Mouse (Mus musculus): Measurements from ENCODE around the gene Flad1. TPM values are rescaled to one million over a fixed set of nuclear protein-coding genes. Genes with fewer than 3 reads are reported as not detected.
"Not testable (repeated sequence)": the region's sequence is repeated elsewhere in the genome, so short reads cannot be mapped to it uniquely, and the experiment has no call there.

The Flad1 gene
- polyA plus RNA-seq, 1 experiment from 2014 or later, result 28.8 TPM

- 5% methylated on average over 16 of the region's 16 CpGs for WGBS
- DNase-seq (ENCODE audit: low spot score) (peak; percentile 93), ATAC-seq (replicated peaks; ENCODE audit: low FRiP score, low read depth) (peak; percentile 81)
- no peaks in the 10 kb centered on the region for H3K9me3 ChIP-seq (replicated peaks; ENCODE audit: low read length)
- H3K36me3 ChIP-seq (ENCODE audit: insufficient read depth, low read length), result peaks cover 17% of the 10 kb centered on the region
- TF ChIP-seq CTCF (IDR thresholded peaks at IDR 0.05; ENCODE audit: low read depth), result no peak
- peak within 1 kb of the TSS; percentile 77 for H3K4me2 ChIP-seq (ENCODE audit: low read length)
- H3K4me3 ChIP-seq (replicated peaks; ENCODE audit: low read depth, low read length), result peak within 1 kb of the TSS; percentile 47
- peaks cover 9% of the 10 kb centered on the region for H3K4me1 ChIP-seq (replicated peaks; ENCODE audit: insufficient read depth, low read length)
- peak within 1 kb of the TSS; percentile 59 for H3K9ac ChIP-seq (ENCODE audit: low read depth, low read length)
- peak within 1 kb of the TSS; percentile 87 for H3K27ac ChIP-seq
- H3K27me3 ChIP-seq (ENCODE audit: insufficient read depth, low read length), result no peaks in the 10 kb centered on the region
These were observed 24.8 kb upstream of the Flad1 start, which contains the start of gene Pbxip1 for GRCm38 (mm10) chr3:89436176-89437113. Pbxip1 (plus strand) TSS chr3:89436706.

DNA sequence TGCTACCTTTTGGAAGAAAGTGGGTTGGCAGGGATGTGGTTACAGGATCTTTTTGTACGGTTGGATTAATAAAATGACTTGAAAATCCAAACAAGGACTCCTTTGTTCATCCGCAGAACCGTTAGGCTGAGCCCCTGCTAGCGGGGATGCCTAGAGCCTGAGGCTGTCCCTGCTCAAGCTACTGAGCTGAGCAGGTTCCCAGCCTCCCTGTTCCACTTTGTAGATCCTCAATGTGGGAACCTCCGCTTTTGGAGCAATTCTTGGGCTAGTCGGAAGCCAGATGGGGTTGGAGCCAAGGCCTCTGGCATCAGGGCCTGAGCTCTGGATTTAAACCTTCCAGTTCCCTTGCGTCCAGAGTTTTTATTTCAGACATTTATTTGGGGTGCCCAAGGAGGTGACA is 23.4 kb upstream of the Flad1 start:
- peaks cover 13% of the 10 kb centered on the region for H3K4me1 ChIP-seq (replicated peaks; ENCODE audit: insufficient read depth, low read length)
- no peaks in the 10 kb centered on the region for H3K9me3 ChIP-seq (replicated peaks; ENCODE audit: low read length)
- H3K36me3 ChIP-seq (ENCODE audit: insufficient read depth, low read length), result peaks cover 17% of the 10 kb centered on the region
- DNase-seq (ENCODE audit: low spot score) (no peak), ATAC-seq (replicated peaks; ENCODE audit: low FRiP score, low read depth) (no peak)
- no peak overlapping the region for H3K9ac ChIP-seq (ENCODE audit: low read depth, low read length)
- H3K27ac ChIP-seq, result no peak overlapping the region
- WGBS, result 72% methylated on average over 7 of the region's 7 CpGs
- TF ChIP-seq CTCF (IDR thresholded peaks at IDR 0.05; ENCODE audit: low read depth), result no peak
- no peaks in the 10 kb centered on the region for H3K27me3 ChIP-seq (ENCODE audit: insufficient read depth, low read length)
- H3K4me3 ChIP-seq (replicated peaks; ENCODE audit: low read depth, low read length), result no peak overlapping the region
- no peak overlapping the region for H3K4me2 ChIP-seq (ENCODE audit: low read length)

GRCm38 (mm10) chr3:89434532-89434931 is 22.9 kb upstream of the Flad1 start:
- Histone ChIP-seq H3K27ac (no peak overlapping the region), H3K27me3 (ENCODE audit: insufficient read depth, low read length) (no peaks in the 10 kb centered on the region), H3K4me1 (replicated peaks; ENCODE audit: insufficient read depth, low read length) (peaks cover 13% of the 10 kb centered on the region), H3K9me3 (replicated peaks; ENCODE audit: low read length) (no peaks in the 10 kb centered on the region), H3K36me3 (ENCODE audit: insufficient read depth, low read length) (peaks cover 17% of the 10 kb centered on the region), H3K4me3 (replicated peaks; ENCODE audit: low read depth, low read length) (no peak overlapping the region), H3K4me2 (ENCODE audit: low read length) (no peak overlapping the region), H3K9ac (ENCODE audit: low read depth, low read length) (no peak overlapping the region)
- ATAC-seq (replicated peaks; ENCODE audit: low FRiP score, low read depth) (no peak), DNase-seq (ENCODE audit: low spot score) (no peak)
- TF ChIP-seq CTCF (IDR thresholded peaks at IDR 0.05; ENCODE audit: low read depth), result no peak
- 87% methylated on average over 11 of the region's 11 CpGs for WGBS

DNA sequence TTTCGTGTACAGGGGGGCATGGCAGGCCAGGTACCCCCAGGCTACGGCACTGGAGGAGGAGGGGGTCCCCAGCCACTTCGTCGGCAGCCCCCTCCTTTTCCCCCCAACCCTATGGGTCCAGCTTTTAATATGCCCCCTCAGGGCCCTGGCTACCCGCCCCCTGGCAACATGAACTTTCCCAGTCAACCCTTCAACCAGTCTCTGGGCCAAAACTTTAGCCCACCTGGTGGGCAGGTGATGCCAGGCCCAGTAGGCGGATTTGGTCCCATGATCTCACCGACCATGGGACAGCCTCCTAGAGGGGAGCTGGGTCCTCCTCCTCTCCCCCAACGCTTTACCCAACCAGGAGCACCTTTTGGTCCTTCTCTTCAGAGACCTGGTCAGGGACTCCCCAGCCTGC is 20.9 kb upstream of the Flad1 start:
- Histone ChIP-seq H3K4me1 (replicated peaks; ENCODE audit: insufficient read depth, low read length) (peaks cover 13% of the 10 kb centered on the region), H3K27me3 (ENCODE audit: insufficient read depth, low read length) (no peaks in the 10 kb centered on the region), H3K27ac (no peak overlapping the region), H3K4me3 (replicated peaks; ENCODE audit: low read depth, low read length) (no peak overlapping the region), H3K4me2 (ENCODE audit: low read length) (no peak overlapping the region), H3K9me3 (replicated peaks; ENCODE audit: low read length) (no peaks in the 10 kb centered on the region), H3K36me3 (ENCODE audit: insufficient read depth, low read length) (peaks cover 22% of the 10 kb centered on the region), H3K9ac (ENCODE audit: low read depth, low read length) (no peak overlapping the region)
- no peak for DNase-seq (ENCODE audit: low spot score)
- no peak for ATAC-seq (replicated peaks; ENCODE audit: low FRiP score, low read depth)
- no peak for TF ChIP-seq CTCF (IDR thresholded peaks at IDR 0.05; ENCODE audit: low read depth)
- 92% methylated on average over 8 of the region's 8 CpGs for WGBS

DNA sequence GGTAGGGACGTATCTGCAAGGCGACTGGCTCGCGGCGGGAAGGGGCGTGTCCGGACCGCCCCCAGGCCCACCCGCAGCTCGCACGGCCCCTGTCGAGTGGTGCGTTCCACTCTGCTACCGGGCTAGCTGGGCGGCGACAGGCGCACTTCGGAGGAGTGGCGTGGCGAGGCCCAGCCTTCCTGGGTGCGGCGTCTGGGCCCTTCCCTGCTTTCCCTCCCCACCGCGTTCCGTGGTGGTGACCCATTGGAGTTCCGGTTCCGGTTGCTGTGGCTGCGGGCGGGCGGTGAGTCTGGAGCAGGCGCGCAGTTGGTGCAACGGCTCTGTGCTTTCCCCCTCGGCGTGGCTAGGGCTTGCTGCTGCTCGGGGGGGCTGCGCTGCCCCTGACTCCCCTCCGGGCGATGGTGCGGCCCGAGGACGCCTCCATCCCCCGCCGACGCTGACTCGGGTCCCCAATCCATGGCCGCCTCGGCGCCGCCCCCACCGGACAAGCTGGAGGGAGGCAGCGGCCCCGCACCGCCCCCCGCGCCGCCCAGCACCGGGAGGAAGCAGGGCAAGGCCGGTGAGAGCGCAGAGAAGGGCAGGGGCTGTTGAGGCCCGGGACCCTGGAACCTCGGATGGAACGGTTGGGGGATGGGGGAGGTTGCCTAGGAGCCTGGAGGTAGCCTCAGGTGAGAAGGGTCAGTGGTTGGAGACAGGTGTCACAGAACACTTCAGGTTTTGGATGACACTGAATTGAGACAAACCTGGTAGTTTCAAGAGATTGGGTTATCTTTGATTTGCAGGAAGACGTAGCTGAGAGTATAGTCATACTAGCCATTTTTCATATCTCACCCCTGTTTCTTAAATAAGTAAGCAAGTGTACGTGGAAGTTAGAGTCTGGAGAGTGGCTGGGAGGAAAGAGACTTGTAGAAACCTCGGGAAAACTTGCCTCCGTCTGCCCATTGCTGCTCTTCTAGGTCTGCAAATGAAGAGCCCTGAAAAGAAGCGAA is 18.8 kb upstream of the Flad1 start, which contains the start of gene Pygo2:
Gene Pygo2, plus strand, starts transcription at position 44 of the 989 bp plus-strand sequence.
- Histone ChIP-seq H3K27ac (peak within 1 kb of the TSS; percentile 85), H3K36me3 (ENCODE audit: insufficient read depth, low read length) (peaks cover 30% of the 10 kb centered on the region), H3K4me3 (replicated peaks; ENCODE audit: low read depth, low read length) (peak within 1 kb of the TSS; percentile 81), H3K4me1 (replicated peaks; ENCODE audit: insufficient read depth, low read length) (peaks cover 7% of the 10 kb centered on the region), H3K9me3 (replicated peaks; ENCODE audit: low read length) (no peaks in the 10 kb centered on the region), H3K9ac (ENCODE audit: low read depth, low read length) (peak within 1 kb of the TSS; percentile 79), H3K27me3 (ENCODE audit: insufficient read depth, low read length) (no peaks in the 10 kb centered on the region), H3K4me2 (ENCODE audit: low read length) (peak within 1 kb of the TSS; percentile 77)
- no peak; the same call in 1 of the 2 replicates for TF ChIP-seq CTCF (IDR thresholded peaks at IDR 0.05; ENCODE audit: low read depth)
- ATAC-seq (replicated peaks; ENCODE audit: low FRiP score, low read depth) (peak; percentile 97), DNase-seq (ENCODE audit: low spot score) (peak; percentile 98)
- 1% methylated on average over 61 of the region's 68 CpGs for WGBS

GRCm38 (mm10) chr3:89429021-89429420 is 17.4 kb upstream of the Flad1 start:
- H3K9ac ChIP-seq (ENCODE audit: low read depth, low read length); H3K4me3 ChIP-seq (replicated peaks; ENCODE audit: low read depth, low read length); ATAC-seq (replicated peaks; ENCODE audit: low FRiP score, low read depth); H3K27ac ChIP-seq; H3K27me3 ChIP-seq (ENCODE audit: insufficient read depth, low read length); H3K4me1 ChIP-seq (replicated peaks; ENCODE audit: insufficient read depth, low read length); DNase-seq (ENCODE audit: low spot score); H3K9me3 ChIP-seq (replicated peaks; ENCODE audit: low read length); H3K4me2 ChIP-seq (ENCODE audit: low read length): not testable (repeated sequence)
- peaks cover 31% of the 10 kb centered on the region for H3K36me3 ChIP-seq (ENCODE audit: insufficient read depth, low read length)
- 81% methylated on average over 6 of the region's 7 CpGs for WGBS

All from kidney, postnatal 0 days (tissue).